Mouse (Mus musculus): ENCODE data around the gene Sin3a. TPM values are rescaled to one million over a fixed set of nuclear protein-coding genes. Genes with fewer than 3 reads are reported as not detected.
A peak's percentile ranks its signal among the peaks of the same experiment; 100 is the strongest.

The Sin3a gene
- total RNA-seq, 2 experiments from 2014 or later: 38.8 to 47.5 TPM

DNA sequence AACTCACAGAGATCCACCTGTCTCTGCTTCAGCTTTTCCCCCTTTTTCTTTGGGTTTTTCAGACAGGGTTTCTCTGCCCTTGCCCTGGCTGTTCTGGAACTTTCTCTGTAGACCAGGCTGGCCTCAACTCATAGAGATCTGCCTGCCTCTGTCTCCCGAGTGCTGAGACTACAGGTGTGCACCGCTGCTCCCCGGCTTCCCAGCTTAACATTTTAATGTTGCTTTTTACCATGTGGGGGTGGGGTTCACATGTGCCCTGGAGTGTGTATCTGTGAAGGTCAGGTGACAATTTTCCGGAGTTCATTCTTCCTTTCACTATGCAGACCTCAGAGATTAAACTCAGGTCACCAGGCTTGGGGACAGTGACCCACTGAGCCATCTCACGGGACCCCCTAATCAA lies 78.4 kb downstream of the Sin3a start:
- H3K4me3 ChIP-seq: no peak overlapping the region
- no peak overlapping the region for H3K27ac ChIP-seq
- no peak for TF ChIP-seq CTCF (IDR thresholded peaks at IDR 0.05)
- intact Hi-C loops (cut with DNase I): no loop called here
- no peak for DNase-seq (ENCODE audit: extremely low spot score in 1 of 2, low spot score in 2 of 2)

DNA sequence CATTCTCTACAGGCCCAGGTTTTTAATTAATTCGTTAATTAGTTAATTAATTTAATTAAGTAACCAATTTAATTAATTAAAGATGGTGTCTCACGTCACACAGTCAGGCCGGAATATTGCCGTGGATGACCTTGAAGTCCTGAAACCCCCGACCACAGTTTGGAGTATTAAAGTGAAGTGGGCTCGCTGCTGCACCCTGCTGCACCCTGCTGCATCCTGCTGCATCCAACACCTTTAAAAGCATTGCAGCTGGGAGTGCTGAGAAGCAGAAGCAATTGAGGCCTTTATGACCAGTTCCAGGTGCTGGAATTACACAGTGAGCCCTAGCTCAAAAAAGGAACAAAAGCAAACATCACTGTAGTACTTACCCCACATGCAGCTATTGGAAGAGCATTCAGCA lies 80.5 kb downstream of the Sin3a start:
- no peak for TF ChIP-seq CTCF (IDR thresholded peaks at IDR 0.05)
- intact Hi-C loops (cut with DNase I): no loop called here
- Histone ChIP-seq H3K4me3 (no peak overlapping the region), H3K27ac (no peak overlapping the region)
- no peak for DNase-seq (ENCODE audit: extremely low spot score in 1 of 2, low spot score in 2 of 2)

DNA sequence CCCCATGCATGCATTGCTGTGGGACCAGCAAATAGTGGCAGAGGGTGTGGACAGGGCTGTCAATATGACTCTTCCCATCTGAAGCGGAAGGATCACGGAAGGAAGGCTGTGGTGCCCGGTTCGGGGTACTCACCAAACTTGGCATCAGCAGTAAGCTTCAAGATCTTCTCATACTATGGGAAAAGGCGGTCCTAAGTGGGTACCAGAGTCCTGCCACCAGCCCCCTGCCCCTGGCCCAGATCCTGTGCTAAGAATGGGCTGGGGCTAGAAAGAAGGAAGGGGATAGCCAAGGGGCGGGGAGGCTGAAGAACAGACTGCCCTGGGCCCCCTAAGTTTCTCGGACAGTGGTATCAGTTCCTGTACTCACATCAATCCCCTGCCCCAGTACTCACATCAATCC lies 84.5 kb downstream of the Sin3a start:
- Histone ChIP-seq H3K27ac (no peak overlapping the region), H3K4me3 (no peak overlapping the region)
- intact Hi-C loops (cut with DNase I): no loop called here
- TF ChIP-seq CTCF (IDR thresholded peaks at IDR 0.05): no peak
- DNase-seq (ENCODE audit: extremely low spot score in 1 of 2, low spot score in 2 of 2): no peak

DNA sequence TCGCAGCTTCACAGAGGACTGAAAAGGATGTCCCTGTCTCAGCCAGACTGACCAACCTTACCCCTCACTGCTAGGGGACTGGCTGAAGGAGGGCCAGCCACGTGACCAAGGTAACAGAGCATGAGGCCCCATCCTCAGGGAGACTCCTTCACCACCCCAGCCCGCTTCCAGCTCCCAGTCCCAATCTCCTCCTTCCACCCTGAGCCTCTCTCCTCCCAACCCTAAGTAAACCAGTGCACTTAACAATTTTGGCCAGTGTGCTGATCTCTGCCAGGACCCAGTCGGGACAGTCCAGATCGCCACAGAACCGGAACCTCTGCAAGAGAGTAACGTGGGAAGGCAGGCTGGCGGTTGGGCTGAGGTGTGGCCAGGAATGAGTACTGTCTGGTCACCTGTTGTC lies 85.0 kb downstream of the Sin3a start:
- DNase-seq (ENCODE audit: extremely low spot score in 1 of 2, low spot score in 2 of 2): no peak
- intact Hi-C loops (cut with DNase I): no loop called here
- Histone ChIP-seq H3K27ac (no peak overlapping the region), H3K4me3 (peak overlapping the region; percentile 93)
- no peak for TF ChIP-seq CTCF (IDR thresholded peaks at IDR 0.05)

DNA sequence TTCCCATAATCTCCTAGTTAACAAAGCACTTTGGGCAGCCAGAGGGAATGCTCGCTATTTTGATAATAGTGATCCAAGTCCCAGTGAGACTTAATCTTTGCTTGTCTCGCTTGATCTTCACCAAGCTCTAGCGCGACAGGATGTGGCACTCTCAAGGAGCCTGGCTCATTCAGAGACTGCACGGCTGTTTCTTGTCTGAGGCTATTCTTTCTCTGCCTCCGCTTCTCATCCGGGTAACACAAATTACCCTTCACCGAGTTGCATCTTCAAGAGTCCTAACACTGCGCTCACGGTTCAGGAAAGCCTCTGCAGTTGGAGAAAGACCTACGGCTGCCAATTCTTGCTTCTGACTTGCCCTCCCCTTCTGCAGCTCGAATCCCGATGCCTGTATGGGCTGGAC lies 85.7 kb downstream of the Sin3a start:
- H3K27ac ChIP-seq: peak overlapping the region; percentile 84
- H3K4me3 ChIP-seq: peak overlapping the region; percentile 93
- no peak for TF ChIP-seq CTCF (IDR thresholded peaks at IDR 0.05)
- no peak for DNase-seq (ENCODE audit: extremely low spot score in 1 of 2, low spot score in 2 of 2)
- intact Hi-C loops (cut with DNase I): no loop called here

DNA sequence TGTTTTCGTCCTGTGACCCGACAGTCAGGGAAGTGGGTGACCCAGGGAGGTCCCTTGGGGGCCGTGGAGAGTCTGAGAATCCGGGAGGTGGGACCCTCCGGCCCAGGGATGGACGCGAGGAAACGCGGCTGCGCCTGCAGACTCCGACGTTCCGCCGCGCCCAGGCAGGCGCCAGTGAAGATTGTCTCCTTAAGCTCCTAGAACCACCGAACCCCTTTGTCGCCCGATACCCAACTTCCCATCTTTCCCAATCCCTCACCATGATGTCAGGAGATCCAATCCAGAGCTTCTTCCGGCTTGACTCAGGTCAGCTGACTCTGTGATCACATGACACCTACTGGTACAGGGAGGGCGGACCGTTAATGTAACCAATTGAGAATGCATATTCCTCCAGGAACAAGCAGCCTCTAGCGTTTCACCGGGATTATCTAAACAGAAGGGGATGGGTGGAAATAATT lies 86.2 kb downstream of the Sin3a start, which contains the start of gene Commd4:
Gene Commd4, minus strand, starts transcription at position 319 of the 458 bp plus-strand sequence.
- no peak for TF ChIP-seq CTCF (IDR thresholded peaks at IDR 0.05)
- peak; percentile 79 to 88 for DNase-seq (ENCODE audit: extremely low spot score in 1 of 2, low spot score in 2 of 2)
- Histone ChIP-seq H3K4me3 (peak within 1 kb of the TSS; percentile 93), H3K27ac (peak within 1 kb of the TSS; percentile 84)
- intact Hi-C loops (cut with DNase I): loop anchor here (1.0 kb wide), 1 partner anchor 10 kb away; the partner anchor contains the start of gene Neil1

DNA sequence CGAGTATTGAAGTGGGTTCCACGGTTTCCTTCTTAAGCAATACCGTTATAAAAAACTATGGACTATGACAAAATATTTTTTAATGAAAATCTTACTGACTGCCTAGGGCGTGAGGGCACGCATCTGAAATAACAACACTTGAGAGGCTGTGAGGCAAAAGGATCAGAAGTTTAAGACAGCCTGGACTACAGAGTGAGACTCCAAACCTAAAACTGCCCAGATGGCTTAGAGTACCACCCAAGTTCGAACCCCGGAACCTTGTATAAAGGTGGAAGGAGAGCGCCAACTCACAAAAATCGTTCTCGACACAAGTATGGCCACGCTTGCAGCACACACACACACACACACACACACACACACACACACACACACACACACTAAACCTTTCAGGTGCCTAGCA lies 86.7 kb downstream of the Sin3a start:
- Histone ChIP-seq H3K4me3 (peak overlapping the region; percentile 93), H3K27ac (peak overlapping the region; percentile 84)
- DNase-seq (ENCODE audit: extremely low spot score in 1 of 2, low spot score in 2 of 2): no peak
- no peak for TF ChIP-seq CTCF (IDR thresholded peaks at IDR 0.05)
- intact Hi-C loops (cut with DNase I): loop anchor here (1.0 kb wide), 1 partner anchor 10 kb away; the partner anchor contains the start of gene Neil1

DNA sequence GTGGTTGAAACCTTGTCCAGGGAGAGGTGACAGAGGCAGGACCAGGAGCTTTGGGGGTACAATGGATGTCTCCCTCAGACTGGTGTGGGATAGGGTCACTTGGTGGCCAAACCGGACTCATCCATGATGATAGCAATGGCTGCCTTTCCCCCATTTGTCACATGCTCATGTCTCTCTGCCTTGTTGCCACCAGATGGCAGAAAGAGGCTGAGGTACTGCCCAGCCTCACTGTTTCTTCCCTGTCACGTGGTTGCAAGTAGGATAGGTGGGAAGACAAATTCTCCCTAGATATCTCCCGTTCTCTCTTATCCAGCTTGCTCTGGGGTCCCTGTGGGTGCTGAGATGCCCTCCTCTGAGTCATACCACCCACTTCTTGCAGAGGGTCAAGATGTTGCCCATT lies 90.7 kb downstream of the Sin3a start:
- TF ChIP-seq CTCF (IDR thresholded peaks at IDR 0.05): peak; percentile 51
- DNase-seq (ENCODE audit: extremely low spot score in 1 of 2, low spot score in 2 of 2): no peak
- intact Hi-C loops (cut with DNase I): loop anchor here (1.0 to 5.0 kb wide), 2 partner anchors 58 to 270 kb away; no protein-coding TSS in a partner anchor

DNA sequence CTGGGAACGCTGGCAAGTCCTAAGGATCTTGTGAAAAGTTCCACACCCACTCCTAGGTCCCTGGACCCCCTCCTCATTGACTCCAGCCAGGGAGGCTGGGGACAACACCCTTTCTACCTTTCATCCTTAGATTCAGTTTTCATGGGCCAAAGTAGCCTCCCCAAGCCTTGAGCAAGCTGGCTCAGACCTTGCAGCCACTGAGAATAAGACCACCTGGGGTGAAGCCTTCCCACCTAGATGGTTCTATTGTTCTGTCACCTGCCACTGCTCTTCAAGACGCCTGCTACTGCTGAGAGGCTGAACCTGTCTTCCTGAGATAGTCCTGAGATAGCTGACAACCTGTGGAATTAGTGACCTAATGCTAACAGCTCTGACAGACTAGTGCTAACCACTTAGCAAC lies 91.3 kb downstream of the Sin3a start:
- no peak overlapping the region for H3K27ac ChIP-seq
- H3K4me3 ChIP-seq: no peak overlapping the region
- no peak for TF ChIP-seq CTCF (IDR thresholded peaks at IDR 0.05)
- intact Hi-C loops (cut with DNase I): loop anchor here (5.0 kb wide), 1 partner anchor 269 kb away; no protein-coding TSS in a partner anchor
- no peak for DNase-seq (ENCODE audit: extremely low spot score in 1 of 2, low spot score in 2 of 2)

More for the DNA sequence above, 90.7 kb downstream of the Sin3a start:
- H3K27ac ChIP-seq: no peak overlapping the region
- H3K4me3 ChIP-seq: no peak overlapping the region

DNA sequence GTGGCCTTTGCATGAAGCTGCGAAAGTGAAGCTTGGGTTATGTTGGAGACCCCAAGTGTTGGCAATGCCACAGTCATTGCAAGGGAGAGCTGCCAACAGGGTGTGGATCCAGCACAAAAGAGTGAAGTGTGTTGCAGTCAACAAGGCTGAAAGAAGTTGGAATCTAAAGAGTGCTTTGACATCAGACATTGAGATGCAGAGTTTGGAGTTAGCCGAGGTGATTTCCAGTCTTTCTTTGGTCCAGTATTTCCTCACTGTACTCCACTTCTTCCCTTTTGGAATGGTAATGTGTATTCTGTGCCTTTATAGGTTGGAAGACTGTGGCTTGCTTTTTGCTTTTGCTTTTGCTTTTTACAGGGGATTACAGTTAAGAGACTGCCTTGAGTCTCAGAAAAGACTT lies 94.3 kb downstream of the Sin3a start:
- TF ChIP-seq CTCF (IDR thresholded peaks at IDR 0.05): no peak
- Histone ChIP-seq H3K27ac (no peak overlapping the region), H3K4me3 (no peak overlapping the region)
- no peak for DNase-seq (ENCODE audit: extremely low spot score in 1 of 2, low spot score in 2 of 2)
- intact Hi-C loops (cut with DNase I): no loop called here

DNA sequence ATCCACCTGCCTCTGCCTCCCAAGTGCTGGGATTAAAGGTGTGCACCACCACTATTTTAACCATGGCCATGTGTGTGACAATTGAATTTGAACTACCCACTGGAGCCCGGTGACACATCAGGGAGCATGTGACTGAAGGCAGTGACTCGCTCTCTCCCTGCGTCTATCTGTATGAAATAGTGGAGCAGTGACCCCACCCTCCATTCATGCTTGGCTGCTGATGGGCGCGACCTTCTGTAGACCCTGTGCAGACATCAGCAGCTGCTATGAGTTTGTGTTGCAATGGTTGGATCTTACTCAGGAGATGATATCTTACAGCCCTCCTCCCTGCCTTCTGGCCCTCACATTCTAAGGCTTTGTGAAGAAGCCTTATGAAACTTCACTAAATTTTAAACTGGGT lies 96.6 kb downstream of the Sin3a start:
- no peak for DNase-seq (ENCODE audit: extremely low spot score in 1 of 2, low spot score in 2 of 2)
- intact Hi-C loops (cut with DNase I): no loop called here
- no peak for TF ChIP-seq CTCF (IDR thresholded peaks at IDR 0.05)
- H3K27ac ChIP-seq: no peak overlapping the region
- H3K4me3 ChIP-seq: no peak overlapping the region

Other genes starting within 250 kb of the Sin3a start
- gene Odf3l1, start 207.4 kb upstream of the Sin3a start, total RNA-seq (2021): not detected
- 10 to 100 TPM; 15.2 to 15.9 TPM for gene Cspg4, start 207.0 kb upstream of the Sin3a start, total RNA-seq (2021)
- 1 to 10 TPM; 5.8 to 7.3 TPM for gene Snx33, start 143.7 kb upstream of the Sin3a start, total RNA-seq (2021)
- 10 to 100 TPM; 49.8 to 50.2 TPM for gene Imp3, start 134.6 kb upstream of the Sin3a start, total RNA-seq (2021)
- 10 to 100 TPM; 13.5 to 16.3 TPM for gene Snupn, start 121.2 kb upstream of the Sin3a start, total RNA-seq (2021)
- 10 to 100 TPM; 29.7 to 33.1 TPM for gene Ptpn9, start 77.1 kb upstream of the Sin3a start, total RNA-seq (2021)
- gene Man2c1, start 58.6 kb downstream of the Sin3a start, total RNA-seq (2021): 100 to 1,000 TPM; 150 to 175 TPM
- gene Neil1, start 76.3 kb downstream of the Sin3a start, total RNA-seq (2021): 10 to 100 TPM in 1 of 2 experiments, 1 to 10 TPM in 1; 9.9 to 10.5 TPM
- gene Commd4, start 86.3 kb downstream of the Sin3a start, total RNA-seq (2021): 10 to 100 TPM; 84.1 to 93.1 TPM
- not detected for gene Trcg1, start 164.5 kb downstream of the Sin3a start, total RNA-seq (2021)
- gene 1700017B05Rik, start 190.6 kb downstream of the Sin3a start, total RNA-seq (2021): 10 to 100 TPM; 18.5 to 20.1 TPM